In the genomic region with DNA sequence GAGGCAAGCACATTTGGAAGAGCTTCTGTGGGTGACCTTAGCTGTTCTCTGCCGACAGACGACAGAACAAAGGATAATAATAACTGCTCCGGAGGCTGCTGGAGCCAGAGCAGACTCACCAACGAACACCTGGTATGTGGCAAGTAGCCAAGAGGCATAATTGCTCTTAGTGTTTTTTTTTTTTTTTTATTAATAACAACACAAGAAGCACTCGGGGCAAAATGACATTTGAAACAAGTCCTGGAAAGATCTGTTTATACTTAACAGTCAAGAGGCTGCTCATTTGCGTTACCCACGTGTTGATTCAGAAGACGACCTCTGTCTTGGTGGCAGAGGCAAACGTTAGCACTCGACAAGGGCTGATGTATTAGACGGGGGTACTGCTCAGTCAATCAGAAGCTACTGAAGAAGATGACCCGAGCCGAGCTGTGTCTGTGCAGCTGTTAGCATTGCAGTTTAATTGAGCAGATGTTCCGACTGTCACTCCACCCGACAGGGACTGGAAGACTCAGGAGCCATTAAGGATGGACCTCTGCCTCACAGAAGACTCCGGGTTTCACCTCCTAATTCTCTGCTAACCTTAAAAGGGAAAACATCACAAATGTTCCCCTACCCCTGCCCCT, we compare ENCODE assay signal across 9 mouse cellular contexts.
DNase-seq lines count a peak whose midpoint lies in the region; ATAC-seq and TF ChIP-seq lines count a peak whose summit lies in the region.
"Had no signal": no experiment of that assay in that cellular context is flagged by ENCODE, and none has a peak within 500 bp of the region (broad histone marks: within the 10 kb centered on the region; RNA-seq: fewer than 3 reads in every experiment).

No protein-coding gene starts in this region.

- peak; percentile 92 for DNase-seq in heart, adult 11 months
- DNase-seq in heart, postnatal 25 days (ENCODE audit: low spot score) = no peak
- peak; percentile 36 for DNase-seq in midbrain, embryonic 14.5 days
- DNase-seq in midbrain, embryonic 10.5 days (ENCODE audit: low spot score) = no peak
- peak; percentile 5 for DNase-seq in gonadal fat pad, adult 2 months (ENCODE audit: low read depth)
- peak; percentile 54 for DNase-seq in hindbrain, postnatal 0 days (ENCODE audit: low spot score)
- no peak for DNase-seq in natural killer cell, adult 2 months (ENCODE audit: low spot score in 2 of 2)
- no peak for DNase-seq in spleen, postnatal 36 days (ENCODE audit: low spot score in 2 of 2)
- DNase-seq: thymus, postnatal 36 days had no signal

- 62% methylated on average over 16 of the region's 16 CpGs for WGBS in midbrain, embryonic 14.5 days
- WGBS in midbrain, embryonic 10.5 days = 75% methylated on average over 16 of the region's 16 CpGs
- WGBS in hindbrain, postnatal 0 days = 29% methylated on average over 16 of the region's 16 CpGs

- H3K36me3 ChIP-seq in midbrain, embryonic 14.5 days (ENCODE audit: control insufficient read depth, insufficient read depth, low read length) = no peaks in the 10 kb centered on the region
- H3K36me3 ChIP-seq in midbrain, embryonic 10.5 days = no peaks in the 10 kb centered on the region
- H3K36me3 ChIP-seq in hindbrain, postnatal 0 days (ENCODE audit: insufficient read depth, low read length) = no peaks in the 10 kb centered on the region

- no peaks in the 10 kb centered on the region for H3K9me3 ChIP-seq in midbrain, embryonic 14.5 days (ENCODE audit: control insufficient read depth, low read length)
- H3K9me3 ChIP-seq in midbrain, embryonic 10.5 days (replicated peaks) = peaks cover 2% of the 10 kb centered on the region; the same call in 1 of the 2 replicates
- H3K9me3 ChIP-seq in hindbrain, postnatal 0 days (ENCODE audit: low read length) = 0 out of 2 replicates have a peak, but pooled peaks cover under 1% of the 10 kb centered on the region

- no peaks in the 10 kb centered on the region for H3K4me1 ChIP-seq in midbrain, embryonic 14.5 days (ENCODE audit: control insufficient read depth, insufficient read depth, low read length)
- no peaks in the 10 kb centered on the region for H3K4me1 ChIP-seq in midbrain, embryonic 10.5 days
- H3K4me1 ChIP-seq in hindbrain, postnatal 0 days (ENCODE audit: insufficient read depth, low read length) = no peaks in the 10 kb centered on the region

- H3K27ac ChIP-seq in midbrain, embryonic 14.5 days (replicated peaks; ENCODE audit: low read depth, low read length) = no peak overlapping the region
- no peak overlapping the region for H3K27ac ChIP-seq in midbrain, embryonic 10.5 days (replicated peaks)
- no peak overlapping the region for H3K27ac ChIP-seq in hindbrain, postnatal 0 days

- H3K9ac ChIP-seq in midbrain, embryonic 14.5 days (replicated peaks; ENCODE audit: low read length) = no peak overlapping the region
- no peak overlapping the region for H3K9ac ChIP-seq in hindbrain, postnatal 0 days (replicated peaks; ENCODE audit: low read length)

- TF ChIP-seq CTCF in hindbrain, postnatal 0 days (IDR thresholded peaks at IDR 0.05; ENCODE audit: low read depth) = no peak

- no peak overlapping the region for H3K4me3 ChIP-seq in midbrain, embryonic 14.5 days (replicated peaks; ENCODE audit: low read depth, low read length)
- no peak overlapping the region for H3K4me3 ChIP-seq in midbrain, embryonic 10.5 days
- no peak overlapping the region for H3K4me3 ChIP-seq in hindbrain, postnatal 0 days (ENCODE audit: low read length)

- H3K27me3 ChIP-seq in midbrain, embryonic 14.5 days (ENCODE audit: control insufficient read depth, insufficient read depth, low read length) = no peaks in the 10 kb centered on the region
- no peaks in the 10 kb centered on the region; the same call in 1 of the 2 replicates for H3K27me3 ChIP-seq in midbrain, embryonic 10.5 days (ENCODE audit: low read depth, poor library complexity, severe bottlenecking)
- H3K27me3 ChIP-seq in hindbrain, postnatal 0 days (ENCODE audit: insufficient read depth, low read length) = no peaks in the 10 kb centered on the region

- intact Hi-C loops in heart, postnatal 25 days (cut with DNase I) = loop anchor here (5.0 kb wide), 1 partner anchor 157 kb away; a partner anchor contains a TSS

- ATAC-seq in midbrain, embryonic 14.5 days (ENCODE audit: low FRiP score, low TSS enrichment) = no peak
- ATAC-seq in hindbrain, postnatal 0 days = no peak

- H3K4me2 ChIP-seq in midbrain, embryonic 14.5 days (ENCODE audit: low read length) = no peak overlapping the region
- H3K4me2 ChIP-seq in hindbrain, postnatal 0 days (ENCODE audit: low read depth, low read length) = no peak overlapping the region

Comparison
In these comparisons a context has a peak if more than half of its experiments do, and no peak if none do; other contexts are left out.
1. DNase-seq: peak in heart, adult 11 months (single experiment), midbrain, embryonic 14.5 days (single experiment), gonadal fat pad, adult 2 months (single experiment) and hindbrain, postnatal 0 days (single experiment); none in heart, postnatal 25 days (single experiment), midbrain, embryonic 10.5 days (single experiment), natural killer cell, adult 2 months (0 of 2) and spleen, postnatal 36 days (0 of 2).